Mouse (Mus musculus) forebrain, embryonic 14.5 days (tissue): ENCODE measurements around the gene Crebrf. TPM values are rescaled to one million over a fixed set of nuclear protein-coding genes. Genes with fewer than 3 reads are reported as not detected.

ENCODE experiments used
- ATAC-seq: fragments of 200-750 bp; cut with Nextera tagmentation; 2 replicates; pipeline ENCODE4 v1.8.0; 2017; ENCODE audit warnings: mild to moderate bottlenecking, moderate library complexity
- DNase-seq: peaks from one replicate; pipeline ENCODE4 v3.0.0-alpha.2; 2015; ENCODE audit warnings: low spot score
- H3K27ac ChIP-seq: fragments of 300-500 bp; sonication (generic); 2 replicates; pipeline ENCODE4 v1.5.1; 2014; ENCODE audit warnings: low read depth, mild to moderate bottlenecking, control low read depth, low read length, moderate library complexity
- H3K27me3 ChIP-seq: fragments of 300-500 bp; sonication (generic); replicated peaks from 2 replicates; pipeline ENCODE4 v1.6.1; 2014; ENCODE audit warnings: low read length, control low read depth, mixed read lengths; ENCODE audit not compliant: control insufficient read depth, insufficient read depth
- H3K36me3 ChIP-seq: fragments of 300-500 bp; sonication (generic); 2 replicates; pipeline ENCODE4 v1.6.1; 2014; ENCODE audit warnings: low read length, control low read depth; ENCODE audit not compliant: control insufficient read depth, insufficient read depth
- H3K4me1 ChIP-seq: fragments of 300-500 bp; sonication (generic); 2 replicates; pipeline ENCODE4 v1.6.1; 2014; ENCODE audit warnings: antibody characterized with exemption, low read length, control low read depth; ENCODE audit not compliant: control insufficient read depth, insufficient read depth
- H3K4me2 ChIP-seq: fragments of 300-500 bp; sonication (generic); 2 replicates; pipeline ENCODE4 v1.6.1; 2014; ENCODE audit warnings: mild to moderate bottlenecking, control low read depth, low read length
- H3K4me3 ChIP-seq: fragments of 300-500 bp; sonication (generic); 2 replicates; pipeline ENCODE4 v1.5.1; 2014; ENCODE audit warnings: low read depth, low read length, control low read depth
- H3K9ac ChIP-seq: fragments of 300-500 bp; sonication (generic); 2 replicates; pipeline ENCODE4 v1.6.1; 2014; ENCODE audit warnings: mild to moderate bottlenecking, low read length, control low read depth, moderate library complexity
- H3K9me3 ChIP-seq: fragments of 300-500 bp; sonication (generic); replicated peaks from 2 replicates; pipeline ENCODE4 v1.6.1; 2016; ENCODE audit warnings: low read length, control low read depth, mixed read lengths; ENCODE audit not compliant: control insufficient read depth
- WGBS: fragments of 180-500 bp; shearing (Covaris S2); extraction: QIAGEN DNeasy Blood & Tissue Kit; methylation state at CpG from one replicate; pipeline ENCODE4 v1.1.7; 2014; 5-methylcytosine and 5-hydroxymethylcytosine counted together
- polyA plus RNA-seq: library from polyadenylated mRNA; unstranded; fragments of >200 nt; fragmentation: Nextera tagmentation; extraction: Ambion mirVana; gene quantifications from 2 replicates; pipeline ENCODE4 v1.2.1, GENCODE M21; 2014

Crebrf gene
- polyA plus RNA-seq, 1 experiment from 2014 or later, result 10.0 TPM

GRCm38 (mm10) chr17:26743294-26743693 lies 27.8 kb downstream of the Crebrf start:
- Histone ChIP-seq H3K27ac (no peak overlapping the region), H3K9me3 (no peaks in the 10 kb centered on the region), H3K4me3 (no peak overlapping the region), H3K4me2 (no peak overlapping the region), H3K27me3 (no peaks in the 10 kb centered on the region), H3K4me1 (no peaks in the 10 kb centered on the region), H3K36me3 (peaks cover 9% of the 10 kb centered on the region; the same call in 1 of the 2 replicates), H3K9ac (no peak overlapping the region)
- no peak for DNase-seq
- ATAC-seq, result no peak
- 85% methylated on average over 1 of the region's 1 CpGs for WGBS

GRCm38 (mm10) chr17:26749975-26750374 lies 34.5 kb downstream of the Crebrf start:
- H3K4me3 ChIP-seq, result no peak overlapping the region
- H3K9me3 ChIP-seq, result no peaks in the 10 kb centered on the region
- no peak overlapping the region for H3K4me2 ChIP-seq
- H3K36me3 ChIP-seq, result no peaks in the 10 kb centered on the region
- DNase-seq (no peak), ATAC-seq (no peak)
- H3K9ac ChIP-seq, result no peak overlapping the region
- no peak overlapping the region for H3K27ac ChIP-seq
- H3K27me3 ChIP-seq, result no peaks in the 10 kb centered on the region
- 92% methylated on average over 3 of the region's 3 CpGs for WGBS
- H3K4me1 ChIP-seq, result no peaks in the 10 kb centered on the region

- Histone ChIP-seq H3K27me3 (no peaks in the 10 kb centered on the region), H3K4me1 (no peaks in the 10 kb centered on the region), H3K9ac (no peak overlapping the region), H3K36me3 (no peaks in the 10 kb centered on the region), H3K4me2 (no peak overlapping the region), H3K27ac (no peak overlapping the region), H3K9me3 (no peaks in the 10 kb centered on the region), H3K4me3 (no peak overlapping the region)
- DNase-seq (no peak), ATAC-seq (no peak)
- WGBS, result 69% methylated on average over 1 of the region's 1 CpGs
These were observed 36.8 kb downstream of the Crebrf start for GRCm38 (mm10) chr17:26752297-26752696.

- no peak for DNase-seq
- ATAC-seq, result no peak
- no peaks in the 10 kb centered on the region for H3K36me3 ChIP-seq
- no peak overlapping the region for H3K4me3 ChIP-seq
- no peak overlapping the region for H3K9ac ChIP-seq
- H3K27ac ChIP-seq, result no peak overlapping the region
- no peaks in the 10 kb centered on the region for H3K27me3 ChIP-seq
- H3K9me3 ChIP-seq, result no peaks in the 10 kb centered on the region
- 95% methylated on average over 2 of the region's 2 CpGs for WGBS
- no peaks in the 10 kb centered on the region for H3K4me1 ChIP-seq
- H3K4me2 ChIP-seq, result no peak overlapping the region
These were observed 38.0 kb downstream of the Crebrf start for GRCm38 (mm10) chr17:26753476-26753875.

GRCm38 (mm10) chr17:26767100-26767753 lies 51.8 kb downstream of the Crebrf start:
- ATAC-seq (no peak), DNase-seq (no peak)
- H3K27ac ChIP-seq, result no peak overlapping the region
- H3K9ac ChIP-seq, result no peak overlapping the region
- no peaks in the 10 kb centered on the region for H3K4me1 ChIP-seq
- WGBS, result 91% methylated on average over 5 of the region's 5 CpGs
- no peaks in the 10 kb centered on the region for H3K9me3 ChIP-seq
- no peak overlapping the region for H3K4me2 ChIP-seq
- H3K36me3 ChIP-seq, result peaks cover 13% of the 10 kb centered on the region
- no peaks in the 10 kb centered on the region for H3K27me3 ChIP-seq
- no peak overlapping the region for H3K4me3 ChIP-seq

GRCm38 (mm10) chr17:26767754-26768124 lies 52.3 kb downstream of the Crebrf start:
- no peak for DNase-seq
- Histone ChIP-seq H3K9me3 (no peaks in the 10 kb centered on the region), H3K36me3 (peaks cover 11% of the 10 kb centered on the region), H3K4me1 (no peaks in the 10 kb centered on the region), H3K27ac (no peak overlapping the region), H3K27me3 (no peaks in the 10 kb centered on the region), H3K4me3 (no peak overlapping the region), H3K4me2 (no peak overlapping the region), H3K9ac (no peak overlapping the region)
- 66% methylated on average over 2 of the region's 2 CpGs for WGBS
- no peak for ATAC-seq

GRCm38 (mm10) chr17:26776211-26776610 lies 60.8 kb downstream of the Crebrf start:
- no peaks in the 10 kb centered on the region for H3K27me3 ChIP-seq
- H3K4me2 ChIP-seq, result no peak overlapping the region
- H3K9me3 ChIP-seq, result no peaks in the 10 kb centered on the region
- H3K27ac ChIP-seq, result no peak overlapping the region
- no peaks in the 10 kb centered on the region for H3K4me1 ChIP-seq
- ATAC-seq, result no peak
- no peak overlapping the region for H3K9ac ChIP-seq
- no peak overlapping the region for H3K4me3 ChIP-seq
- peaks cover 2% of the 10 kb centered on the region; the same call in 1 of the 2 replicates for H3K36me3 ChIP-seq
- 53% methylated on average over 10 of the region's 10 CpGs for WGBS
- no peak for DNase-seq

- Histone ChIP-seq H3K27ac (no peak overlapping the region), H3K27me3 (no peaks in the 10 kb centered on the region), H3K9me3 (no peaks in the 10 kb centered on the region), H3K4me3 (no peak overlapping the region), H3K4me2 (no peak overlapping the region), H3K36me3 (no peaks in the 10 kb centered on the region), H3K9ac (no peak overlapping the region), H3K4me1 (peaks cover 4% of the 10 kb centered on the region; the same call in 1 of the 2 replicates)
- DNase-seq (no peak), ATAC-seq (no peak)
- WGBS, result 87% methylated on average over 4 of the region's 4 CpGs
These were observed 62.6 kb downstream of the Crebrf start for GRCm38 (mm10) chr17:26778001-26778400.

GRCm38 (mm10) chr17:26778430-26779100 lies 63.1 kb downstream of the Crebrf start:
- H3K27ac ChIP-seq, result no peak overlapping the region
- H3K36me3 ChIP-seq, result peaks cover 5% of the 10 kb centered on the region; the same call in 1 of the 2 replicates
- DNase-seq (no peak), ATAC-seq (no peak)
- WGBS, result 95% methylated on average over 3 of the region's 3 CpGs
- no peaks in the 10 kb centered on the region for H3K9me3 ChIP-seq
- H3K4me1 ChIP-seq, result peaks cover 4% of the 10 kb centered on the region; the same call in 1 of the 2 replicates
- no peaks in the 10 kb centered on the region for H3K27me3 ChIP-seq
- H3K9ac ChIP-seq, result no peak overlapping the region
- H3K4me2 ChIP-seq, result no peak overlapping the region
- H3K4me3 ChIP-seq, result no peak overlapping the region
